Mouse (Mus musculus): ENCODE data around the gene Fdxr.

GRCm38 (mm10) chr11:115229021-115229930, 47.6 kb downstream of the Fdxr start:
- TF ChIP-seq CTCF (IDR thresholded peaks at IDR 0.05; ENCODE audit: low read depth, low read length): no peak
- no peak for TF ChIP-seq POLR2AphosphoS5 (IDR thresholded peaks at IDR 0.05; ENCODE audit: insufficient replicate concordance, low read depth, low read length)
